8 mouse cellular contexts compared by ENCODE assay signal in genomic region chr7:130834299-130834698, GRCm38 (mm10). TPM values are rescaled to one million over a fixed set of nuclear protein-coding genes. Genes with fewer than 3 reads are reported as not detected.
DNase-seq lines count a peak whose midpoint lies in the region; ATAC-seq and TF ChIP-seq lines count a peak whose summit lies in the region.

No protein-coding gene starts in this region.

- H3K4me1 ChIP-seq in heart, embryonic 10.5 days, result peaks cover 34% of the 10 kb centered on the region
- peaks cover 24% of the 10 kb centered on the region for H3K4me1 ChIP-seq in heart, embryonic 16.5 days (ENCODE audit: control insufficient read depth, insufficient read depth, low read length)
- H3K4me1 ChIP-seq in liver, adult 2 months (ENCODE audit: control insufficient read depth, insufficient read depth, low read length), result peaks cover 13% of the 10 kb centered on the region; the same call in 1 of the 2 replicates
- H3K4me1 ChIP-seq in olfactory bulb, adult 2 months (ENCODE audit: control insufficient read depth, insufficient read depth, low read length), result peaks cover 46% of the 10 kb centered on the region

- DNase-seq in heart, embryonic 10.5 days (ENCODE audit: low spot score), result peak; percentile 99
- DNase-seq in heart, postnatal 25 days (ENCODE audit: low spot score), result no peak
- peak; percentile 40 to 45 for DNase-seq in B cell, adult 2 months
- peak; percentile 73 for DNase-seq in brain, embryonic 14.5 days (ENCODE audit: low read depth)
- peak; percentile 55 for DNase-seq in liver, adult 2 months (ENCODE audit: extremely low read depth, low read depth, low spot score)
- no peak for DNase-seq in urinary bladder, adult 18-20 months (ENCODE audit: low spot score in 2 of 2)

- H3K27ac ChIP-seq in heart, embryonic 10.5 days, result peak overlapping the region; percentile 36; the same call in 1 of the 2 replicates
- H3K27ac ChIP-seq in heart, embryonic 16.5 days (ENCODE audit: low read length), result no peak overlapping the region
- H3K27ac ChIP-seq in liver, adult 2 months (replicated peaks; ENCODE audit: insufficient read depth, low read depth, low read length), result no peak overlapping the region
- H3K27ac ChIP-seq in olfactory bulb, adult 2 months (ENCODE audit: insufficient read depth, low read depth, low read length), result 0 out of 2 replicates have a peak overlapping the region, but pooled peaks have one; percentile 93

- H3K9me3 ChIP-seq in heart, embryonic 10.5 days, result no peaks in the 10 kb centered on the region
- H3K9me3 ChIP-seq in heart, embryonic 16.5 days (replicated peaks; ENCODE audit: control insufficient read depth, low read length), result no peaks in the 10 kb centered on the region

- TF ChIP-seq POLR2A in brain, embryonic 14.5 days (IDR thresholded peaks at IDR 0.05; ENCODE audit: borderline replicate concordance, extremely low read depth, insufficient read depth, insufficient read length, poor library complexity, severe bottlenecking), result no peak
- no peak for TF ChIP-seq POLR2A in liver, adult 2 months (IDR thresholded peaks at IDR 0.05; ENCODE audit: extremely low read depth, insufficient read depth, low read length)
- no peak for TF ChIP-seq POLR2A in olfactory bulb, adult 2 months (IDR thresholded peaks at IDR 0.05; ENCODE audit: insufficient read depth, low read depth, low read length)

- H3K4me3 ChIP-seq in heart, embryonic 10.5 days, result no peak overlapping the region
- H3K4me3 ChIP-seq in heart, embryonic 16.5 days (ENCODE audit: low read length), result no peak overlapping the region
- no peak overlapping the region for H3K4me3 ChIP-seq in liver, adult 2 months (ENCODE audit: insufficient read depth, low read depth, low read length)
- no peak overlapping the region for H3K4me3 ChIP-seq in olfactory bulb, adult 2 months (ENCODE audit: insufficient read depth, low read depth, low read length)

- ATAC-seq in heart, embryonic 16.5 days (replicated peaks; ENCODE audit: extremely low read depth, insufficient read depth, low FRiP score), result peak; percentile 98

- intact Hi-C loops in heart, postnatal 25 days (cut with DNase I), result no loop called here

- no peak for TF ChIP-seq CTCF in brain, embryonic 14.5 days (IDR thresholded peaks at IDR 0.05; ENCODE audit: borderline replicate concordance, extremely low read depth, insufficient read depth, insufficient read length)
- no peak for TF ChIP-seq CTCF in liver, adult 2 months (IDR thresholded peaks at IDR 0.05; ENCODE audit: low read depth, low read length)
- TF ChIP-seq CTCF in olfactory bulb, adult 2 months (IDR thresholded peaks at IDR 0.05; ENCODE audit: insufficient read depth, low read depth, low read length), result no peak

- no peaks in the 10 kb centered on the region for H3K79me2 ChIP-seq in liver, adult 2 months (ENCODE audit: control insufficient read depth, insufficient read depth, low read length)

- H3K9ac ChIP-seq in heart, embryonic 16.5 days (ENCODE audit: low read length), result no peak overlapping the region
- H3K9ac ChIP-seq in liver, adult 2 months (ENCODE audit: low read depth, low read length), result no peak overlapping the region

- H3K36me3 ChIP-seq in heart, embryonic 10.5 days, result no peaks in the 10 kb centered on the region
- H3K36me3 ChIP-seq in heart, embryonic 16.5 days (ENCODE audit: control insufficient read depth, insufficient read depth), result no peaks in the 10 kb centered on the region
- H3K36me3 ChIP-seq in liver, adult 2 months (ENCODE audit: control insufficient read depth, insufficient read depth, low read length), result no peaks in the 10 kb centered on the region

- 27% methylated on average over 19 of the region's 21 CpGs for WGBS in heart, embryonic 10.5 days
- 37% methylated on average over 16 of the region's 21 CpGs for WGBS in heart, embryonic 16.5 days
- 20% methylated on average over 21 of the region's 21 CpGs for WGBS in liver, adult 2 months
- WGBS in olfactory bulb, adult 2 months, result 19% methylated on average over 21 of the region's 21 CpGs

- peaks cover 9% of the 10 kb centered on the region; the same call in 1 of the 2 replicates for H3K27me3 ChIP-seq in heart, embryonic 10.5 days (ENCODE audit: insufficient read depth, poor library complexity, severe bottlenecking)
- no peaks in the 10 kb centered on the region for H3K27me3 ChIP-seq in heart, embryonic 16.5 days (ENCODE audit: control insufficient read depth, insufficient read depth, low read length)
- no peaks in the 10 kb centered on the region for H3K27me3 ChIP-seq in liver, adult 2 months (ENCODE audit: control insufficient read depth, insufficient read depth, low read length)

- no peak overlapping the region; the same call in 1 of the 2 replicates for H3K4me2 ChIP-seq in heart, embryonic 16.5 days (ENCODE audit: low read depth, low read length)

RNA-seq across cellular contexts. Expression of gene Plekha1, which starts 31.3 kb away (rescaled TPM):
- 44.4 and 55.3 TPM in 2 replicates for polyA plus RNA-seq in heart, embryonic 10.5 days (2016; fragmentation: Nextera tagmentation; extraction: Ambion mirVana)
- total RNA-seq in heart, postnatal 25 days (2021), result 10 to 100 TPM; 37.3 to 42.6 TPM
- polyA plus RNA-seq in brain, embryonic 14.5 days (2012; rRNA removed), result 157 and 203 TPM in 2 replicates
- polyA plus RNA-seq in heart, embryonic 16.5 days (2015; fragmentation: Nextera tagmentation; extraction: Ambion mirVana), result 55.2 and 56.5 TPM in 2 replicates
- 7.0 and 9.3 TPM in 2 replicates for total RNA-seq in liver, adult 2 months (2014; rRNA removed)
- 4.3 and 5.6 TPM in 2 replicates for polyA plus RNA-seq in liver, adult 2 months (2012; rRNA removed)
- polyA plus RNA-seq in olfactory bulb, adult 2 months (2012; ENCODE audit: insufficient read depth, insufficient read length, low replicate concordance, missing spikeins), result 219 TPM in 1 of 2 replicates, not detected in the other

Comparison
In these comparisons a context has a peak if more than half of its experiments do, and no peak if none do; other contexts are left out.
1. DNase-seq: peak in heart, embryonic 10.5 days (single experiment), B cell, adult 2 months (2 of 2), brain, embryonic 14.5 days (single experiment) and liver, adult 2 months (single experiment); none in heart, postnatal 25 days (single experiment) and urinary bladder, adult 18-20 months (0 of 2).
2. H3K27ac ChIP-seq: peak in heart, embryonic 10.5 days (single experiment) and olfactory bulb, adult 2 months (single experiment); none in heart, embryonic 16.5 days (single experiment) and liver, adult 2 months (single experiment).